Mouse (Mus musculus) lung, postnatal 0 days (tissue): ENCODE measurements around the gene Nexn.

Experiments
- CTCF ChIP-seq: IDR thresholded peaks from 2 replicates; pipeline ENCODE4 v1.5.1; 2016; ENCODE audit warnings: antibody characterized with exemption, mild to moderate bottlenecking
- EP300 ChIP-seq: IDR thresholded peaks from 2 replicates; pipeline ENCODE4 v1.6.1; 2016; ENCODE audit warnings: antibody characterized with exemption, mild to moderate bottlenecking, control low read depth

GRCm38 (mm10) chr3:152300376-152301337, 34.5 kb upstream of the Nexn start:
- TF ChIP-seq CTCF, result peak; percentile 60
- peak; percentile 64 for TF ChIP-seq EP300
